Mouse (Mus musculus): ENCODE data around the gene Tram2.

Gene Tram2

DNA sequence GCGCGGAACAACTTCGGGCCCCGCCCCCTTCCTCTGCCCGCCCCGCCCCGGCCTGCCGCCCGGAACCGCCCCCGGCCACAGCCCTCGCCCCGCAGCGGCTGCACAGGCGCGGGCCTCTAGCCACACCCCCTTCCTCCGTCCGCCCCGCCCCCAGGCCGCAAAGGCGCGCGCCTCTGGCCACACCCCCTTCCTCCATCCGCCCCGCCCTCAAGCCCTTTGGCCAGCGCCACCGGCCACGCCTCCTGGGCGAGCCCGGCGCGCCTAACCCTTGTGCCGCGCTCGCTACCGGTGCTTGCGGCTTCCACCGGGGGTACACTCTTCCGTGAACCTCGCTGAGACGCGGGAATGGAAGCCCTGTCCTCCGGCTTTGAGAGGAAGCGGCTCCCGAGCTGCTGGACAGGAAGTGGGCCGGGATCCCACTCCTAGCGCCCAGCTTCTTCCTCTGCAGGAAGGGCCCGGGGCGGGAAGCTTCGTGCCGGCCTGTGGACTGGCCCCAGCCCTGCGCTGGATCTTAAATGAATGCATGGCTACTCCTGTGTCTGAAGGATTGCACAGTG is at the start of gene Tram2:
Tram2 (minus strand) TSS at position 13 of the 557 bp plus-strand sequence.
- peak; percentile 72 for DNase-seq (ENCODE audit: low read depth, low spot score)

DNA sequence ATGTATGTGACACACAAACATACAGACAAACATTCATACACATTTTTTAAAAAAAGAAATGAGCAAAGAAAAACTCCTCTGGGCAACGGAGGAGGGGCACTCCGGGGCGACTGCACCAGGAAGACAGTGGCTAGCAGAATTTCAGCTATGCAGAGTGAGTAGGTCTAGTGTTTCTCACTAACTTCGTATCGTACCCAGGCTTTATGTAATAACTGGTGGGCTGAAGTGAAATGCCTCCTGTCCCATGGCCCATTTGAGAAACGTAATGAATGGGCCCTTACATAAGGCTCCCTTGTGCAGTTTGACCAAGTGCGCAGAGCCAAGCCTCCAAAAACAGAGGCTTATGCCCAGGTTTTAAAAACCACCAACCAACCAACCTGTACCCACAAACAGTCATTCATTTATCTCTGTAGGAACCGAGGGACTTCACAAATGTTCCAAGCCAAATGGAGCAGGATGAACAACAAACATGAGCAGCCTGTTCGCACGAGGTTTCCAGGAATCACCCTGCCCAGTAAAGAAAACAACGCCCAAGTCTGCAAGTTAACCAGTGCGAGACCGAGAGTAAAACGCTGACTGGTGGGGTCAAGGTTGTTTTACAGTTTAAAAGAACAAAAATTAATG is 45.8 kb upstream of the Tram2 start:
- no peak for DNase-seq (ENCODE audit: low read depth, low spot score)

- no peak for DNase-seq (ENCODE audit: low read depth, low spot score)
Measured at GRCm38 (mm10) chr1:21103784-21104183, 24.8 kb upstream of the Tram2 start.

GRCm38 (mm10) chr1:21101221-21102006 is 22.4 kb upstream of the Tram2 start:
- DNase-seq (ENCODE audit: low read depth, low spot score) = no peak

DNA sequence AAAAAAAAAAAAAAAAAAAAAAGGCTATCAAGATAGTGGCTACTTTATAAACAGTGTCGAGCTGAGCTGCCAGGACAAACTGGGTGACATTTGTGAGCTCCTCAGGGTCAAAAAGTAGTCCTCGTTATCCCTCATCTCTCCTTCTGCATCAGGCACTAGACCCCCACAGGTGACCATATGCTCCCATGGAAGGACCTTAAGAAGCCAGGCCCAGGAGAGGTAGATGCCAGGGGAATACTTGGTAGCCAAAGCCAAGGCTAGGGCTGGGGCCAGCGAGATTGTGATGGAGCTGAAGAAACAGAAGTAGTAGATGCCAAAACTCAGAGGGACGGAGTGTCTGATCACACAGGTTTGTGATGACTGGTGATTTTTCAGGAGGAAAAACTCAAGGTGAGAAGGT is 21.7 kb upstream of the Tram2 start:
- DNase-seq (ENCODE audit: low read depth, low spot score) = no peak

DNA sequence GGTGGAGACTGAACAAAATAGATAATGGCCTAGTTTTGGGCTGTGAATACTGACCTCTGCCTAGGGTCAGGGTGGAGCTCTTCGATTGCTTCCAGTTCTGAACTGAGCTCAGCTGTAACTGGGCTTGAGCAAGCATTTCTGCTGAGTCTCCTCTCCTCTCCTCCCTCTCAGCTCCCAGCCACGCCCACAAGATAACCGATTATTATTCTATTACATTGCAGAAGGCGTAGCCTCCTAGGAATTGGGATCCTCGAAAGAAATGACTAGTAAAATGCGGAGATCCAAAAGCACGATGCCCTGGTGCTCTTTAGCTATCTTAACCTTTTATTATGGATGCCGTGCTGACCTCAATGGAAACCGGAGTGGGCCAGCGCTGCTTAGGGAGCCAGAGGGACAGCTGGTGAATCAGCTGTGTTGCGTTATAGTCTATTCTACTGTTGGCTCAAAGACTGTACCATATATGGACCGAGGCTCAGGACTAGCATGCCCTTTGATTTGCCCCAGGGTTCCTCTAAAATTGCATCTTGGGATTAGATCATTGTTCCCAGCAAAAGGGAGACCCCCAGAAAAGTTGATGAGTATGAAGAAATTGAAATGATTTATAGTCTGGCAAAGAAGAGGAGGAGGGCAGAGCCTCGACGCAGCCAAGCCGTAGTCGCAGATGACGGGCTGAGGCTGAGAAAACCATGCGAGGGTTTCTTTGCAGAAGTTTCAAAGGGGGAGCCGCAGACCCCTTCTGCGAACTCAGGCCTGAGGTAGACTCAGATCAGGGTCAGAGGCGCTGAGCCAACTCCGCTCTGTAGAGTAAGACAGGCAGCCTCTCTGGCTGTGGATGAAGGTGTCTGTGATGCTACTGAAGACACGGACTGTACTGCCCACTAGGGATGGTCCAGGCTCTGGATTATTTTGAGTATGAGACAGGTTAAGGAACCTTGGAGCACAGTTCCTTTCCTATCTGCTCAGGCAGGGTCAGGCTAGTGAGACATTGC is 18.3 kb upstream of the Tram2 start:
- no peak for DNase-seq (ENCODE audit: low read depth, low spot score)

DNA sequence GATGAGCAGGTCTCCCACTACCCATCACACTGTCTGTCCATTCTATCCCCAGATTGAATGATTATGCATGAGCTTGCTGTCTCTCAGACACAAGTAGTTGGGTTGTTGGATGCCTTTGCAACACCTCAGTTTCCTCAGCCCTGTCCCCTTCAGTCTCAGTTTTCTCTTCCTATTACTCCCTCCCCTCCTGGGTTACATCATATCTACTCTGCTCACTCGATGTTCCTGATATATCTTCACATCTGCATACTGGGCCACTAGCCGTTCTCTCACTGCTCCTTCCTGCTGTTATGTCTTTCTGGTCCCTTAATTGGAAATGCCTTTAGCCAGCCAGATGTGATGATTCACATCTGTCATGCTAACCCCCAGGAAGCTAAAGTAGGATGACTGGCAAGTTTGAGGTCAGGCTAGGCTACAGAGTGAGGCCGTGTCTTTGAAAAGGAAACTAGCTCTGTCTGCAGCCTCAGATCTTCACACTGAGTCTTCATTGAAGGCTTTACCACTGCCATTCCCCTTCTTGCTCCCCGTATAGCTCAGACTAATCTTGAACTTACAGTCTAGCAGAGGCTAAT is 15.7 kb upstream of the Tram2 start:
- no peak for DNase-seq (ENCODE audit: low read depth, low spot score)

- no peak for DNase-seq (ENCODE audit: low read depth, low spot score)
Measured at GRCm38 (mm10) chr1:21089661-21090117, 10.7 kb upstream of the Tram2 start.

DNA sequence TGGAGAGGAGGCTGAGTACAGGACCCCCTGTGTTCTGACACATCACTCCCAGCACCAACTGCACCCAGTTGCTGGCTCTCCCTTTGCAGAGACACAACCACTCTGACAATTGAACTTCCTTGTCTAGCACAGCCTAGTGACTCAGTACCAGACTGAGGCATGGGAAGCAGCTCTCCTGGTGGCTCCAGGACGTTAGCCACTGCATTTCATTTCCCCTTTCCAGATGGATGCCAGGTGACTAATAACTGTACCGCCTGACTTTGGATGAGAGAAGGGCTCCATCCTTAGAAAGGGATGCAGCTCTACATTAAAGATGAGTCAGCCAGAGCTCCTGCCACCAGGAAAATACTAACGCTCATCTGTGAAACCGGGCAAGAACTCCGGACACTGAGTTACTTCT is 7.3 kb upstream of the Tram2 start:
- no peak for DNase-seq (ENCODE audit: low read depth, low spot score)

GRCm38 (mm10) chr1:21084661-21085060 is 5.6 kb upstream of the Tram2 start:
- DNase-seq (ENCODE audit: low read depth, low spot score) = no peak

DNA sequence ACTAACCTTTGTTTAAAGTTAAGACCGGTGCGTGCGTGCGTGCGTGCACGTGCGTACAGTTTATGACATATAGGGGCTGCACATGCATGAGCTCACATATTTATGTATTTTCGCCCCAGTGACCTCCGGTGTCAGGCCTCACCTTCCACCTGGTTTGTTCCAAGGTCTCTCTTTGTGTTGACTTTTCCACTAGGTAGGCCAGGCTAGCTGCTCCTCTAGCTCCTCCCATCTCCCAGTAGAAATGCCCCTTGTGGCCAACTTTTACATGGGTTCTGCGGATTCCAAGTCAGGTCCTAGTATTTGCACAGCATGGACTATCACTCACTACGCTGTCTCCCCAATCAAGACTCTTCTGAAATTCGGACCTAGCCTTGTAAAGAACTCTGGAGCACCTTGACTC is 1.3 kb upstream of the Tram2 start:
- DNase-seq (ENCODE audit: low read depth, low spot score) = no peak

- DNase-seq (ENCODE audit: low read depth, low spot score) = no peak
Measured at GRCm38 (mm10) chr1:21078481-21079214, 381 bp downstream of the Tram2 start.

GRCm38 (mm10) chr1:21077619-21078018 is 1.4 kb downstream of the Tram2 start:
- no peak for DNase-seq (ENCODE audit: low read depth, low spot score)

GRCm38 (mm10) chr1:21077191-21077590 is 1.8 kb downstream of the Tram2 start:
- DNase-seq (ENCODE audit: low read depth, low spot score) = no peak

- no peak for DNase-seq (ENCODE audit: low read depth, low spot score)
Measured at GRCm38 (mm10) chr1:21075986-21076495, 3.0 kb downstream of the Tram2 start.

DNA sequence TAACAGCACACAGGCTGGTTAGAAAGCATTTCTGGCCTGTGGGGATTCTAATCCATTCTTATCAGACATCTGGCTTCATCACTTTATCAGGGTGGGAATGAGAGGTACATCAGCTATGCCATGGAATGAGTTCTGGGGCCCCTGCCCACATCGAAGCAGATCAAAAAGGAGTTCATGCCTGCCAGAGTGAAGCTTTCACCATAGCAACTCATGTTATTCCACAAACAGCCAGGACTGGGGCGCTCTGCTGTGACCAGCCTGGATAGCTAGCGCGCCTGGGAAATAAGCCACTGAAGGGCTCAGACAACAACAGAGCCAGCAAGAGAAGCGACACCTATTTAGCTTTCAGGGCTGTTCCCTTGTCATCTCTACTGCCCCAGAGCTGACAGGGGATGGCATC is 4.8 kb downstream of the Tram2 start:
- DNase-seq (ENCODE audit: low read depth, low spot score) = no peak

- no peak for DNase-seq (ENCODE audit: low read depth, low spot score)
Measured at GRCm38 (mm10) chr1:21072875-21073444, 6.1 kb downstream of the Tram2 start.

GRCm38 (mm10) chr1:21070658-21071057 is 8.4 kb downstream of the Tram2 start:
- DNase-seq (ENCODE audit: low read depth, low spot score) = no peak

DNA sequence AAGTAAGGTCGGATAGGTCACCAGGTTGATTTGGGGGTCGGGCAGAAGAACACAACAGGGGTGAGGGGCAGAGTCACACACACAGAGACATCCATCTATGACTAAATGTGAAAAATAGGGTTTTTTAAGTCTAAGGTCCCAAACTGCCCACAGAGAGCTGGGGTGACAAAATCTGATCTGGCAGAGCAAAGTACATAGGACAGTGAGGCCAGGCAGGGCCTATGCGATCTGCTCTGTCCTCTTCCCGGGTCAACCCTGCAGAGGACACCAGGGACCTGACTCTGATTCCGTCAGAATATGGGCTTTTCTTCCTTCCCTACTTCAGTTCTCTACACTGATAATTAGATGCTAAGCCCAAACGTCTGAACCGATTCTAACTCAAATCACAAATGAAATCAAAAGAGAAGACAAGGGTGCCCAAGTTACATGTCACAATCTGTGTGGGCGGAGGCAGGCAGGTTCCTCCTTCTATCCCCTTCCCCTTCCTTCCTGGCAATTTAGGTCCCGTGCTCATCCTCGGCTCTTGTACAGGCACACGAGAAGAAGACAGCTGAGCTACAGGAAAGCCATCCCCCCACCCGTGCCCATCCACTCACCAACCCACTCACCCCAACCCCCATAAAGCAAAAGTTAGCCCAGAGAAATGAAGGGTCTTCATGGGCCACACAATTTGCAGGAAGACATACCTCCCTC is 9.1 kb downstream of the Tram2 start:
- no peak for DNase-seq (ENCODE audit: low read depth, low spot score)
